Mouse (Mus musculus): ENCODE results near the gene Sinhcaf.
"Not testable (repeated sequence)": the region's sequence is repeated elsewhere in the genome, so short reads cannot be mapped to it uniquely, and the experiment has no call there.

Gene Sinhcaf

GRCm38 (mm10) chr6:148945509-148946408 lies 508 bp downstream of the Sinhcaf start:
- no peak for DNase-seq (ENCODE audit: low read depth, low spot score)

GRCm38 (mm10) chr6:148944767-148945508 lies 1.3 kb downstream of the Sinhcaf start:
- DNase-seq (ENCODE audit: low read depth, low spot score) = no peak

DNA sequence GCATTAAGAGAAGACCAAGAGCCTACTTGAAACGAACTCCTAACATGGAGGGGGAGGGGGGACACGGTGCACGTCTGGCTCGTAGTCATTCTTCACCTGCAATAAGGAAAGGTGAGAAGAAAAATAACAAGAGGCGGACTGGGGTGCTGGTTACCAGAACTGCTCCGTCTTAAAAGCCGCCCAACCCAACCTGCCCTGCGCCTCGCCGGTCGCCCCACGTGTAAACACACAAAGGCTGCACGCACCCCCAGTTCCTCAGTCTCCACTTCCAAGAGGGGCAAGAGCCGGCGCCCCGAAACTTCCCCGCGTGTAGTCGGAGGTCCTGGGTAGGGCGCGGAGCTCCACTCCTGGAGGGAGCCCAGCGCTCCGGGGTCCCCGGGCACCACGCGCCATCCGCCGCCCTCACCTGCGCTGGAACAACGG lies 1.9 kb downstream of the Sinhcaf start:
- DNase-seq (ENCODE audit: low read depth, low spot score) = no peak

DNA sequence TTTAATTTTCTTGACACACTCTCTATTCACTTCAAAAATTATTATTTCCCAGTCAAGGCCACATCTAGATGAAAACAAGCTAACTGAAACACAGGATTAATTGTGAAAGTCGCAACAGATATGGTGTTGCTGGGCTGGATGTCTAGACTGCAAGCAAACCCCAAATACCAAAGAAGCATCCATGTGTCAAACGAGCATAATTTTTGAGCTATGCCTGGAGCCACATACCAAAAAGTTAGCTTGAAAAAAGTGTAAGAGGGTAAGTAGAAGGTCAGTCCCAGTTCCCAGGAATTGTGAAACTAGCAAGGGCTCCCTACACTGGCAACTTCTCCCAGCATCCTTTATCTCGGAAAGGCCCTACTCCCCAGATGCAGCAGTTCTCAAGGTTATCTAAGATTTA lies 2.6 kb downstream of the Sinhcaf start:
- DNase-seq (ENCODE audit: low read depth, low spot score) = no peak

- DNase-seq (ENCODE audit: low read depth, low spot score) = no peak
Observed at GRCm38 (mm10) chr6:148942406-148942805, 3.9 kb downstream of the Sinhcaf start.

GRCm38 (mm10) chr6:148941880-148942279 lies 4.4 kb downstream of the Sinhcaf start:
- no peak for DNase-seq (ENCODE audit: low read depth, low spot score)

- not testable (repeated sequence) for DNase-seq (ENCODE audit: low read depth, low spot score)
Observed at GRCm38 (mm10) chr6:148940383-148940782, 5.9 kb downstream of the Sinhcaf start.

DNA sequence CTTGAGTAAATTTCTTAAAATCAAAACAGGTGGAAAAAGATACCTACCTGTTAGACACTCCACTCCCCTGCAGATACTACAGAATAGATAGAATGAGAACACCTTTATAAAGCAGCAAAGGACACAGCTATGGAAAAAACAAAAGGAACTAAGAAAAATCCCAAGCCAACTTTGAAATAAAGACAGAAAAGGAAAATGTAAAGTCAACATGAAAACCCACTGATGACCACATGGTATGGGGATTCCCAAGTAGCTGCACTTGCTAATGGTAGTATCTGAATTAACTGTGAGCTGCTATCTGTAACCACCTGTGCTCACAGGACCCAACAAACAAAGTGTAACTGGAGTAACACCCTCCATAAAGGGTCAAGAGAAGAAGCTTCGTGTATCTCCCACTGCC lies 8.6 kb downstream of the Sinhcaf start:
- no peak for DNase-seq (ENCODE audit: low read depth, low spot score)

- DNase-seq (ENCODE audit: low read depth, low spot score) = no peak
Observed at GRCm38 (mm10) chr6:148934961-148935590, 11.2 kb downstream of the Sinhcaf start.

DNA sequence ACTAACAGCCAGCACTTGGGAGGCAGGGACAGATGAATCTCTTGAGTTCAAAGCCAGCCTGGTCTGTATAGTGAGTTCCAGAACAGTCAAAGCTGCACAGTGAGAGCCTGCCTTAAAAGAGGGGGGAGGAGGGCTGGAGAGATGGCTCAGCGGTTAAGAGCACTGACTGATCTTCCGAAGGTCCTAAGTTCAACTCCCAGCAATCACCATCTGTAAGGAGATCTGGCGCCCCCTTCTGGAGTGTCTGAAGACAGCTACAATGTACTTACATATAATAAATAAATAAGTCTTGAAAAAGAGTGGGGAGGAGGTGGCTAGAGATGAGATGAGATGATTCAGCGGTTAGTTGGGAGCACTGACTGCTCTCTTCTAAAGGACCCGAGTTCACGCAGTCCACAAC lies 15.0 kb downstream of the Sinhcaf start:
- DNase-seq (ENCODE audit: low read depth, low spot score) = no peak

DNA sequence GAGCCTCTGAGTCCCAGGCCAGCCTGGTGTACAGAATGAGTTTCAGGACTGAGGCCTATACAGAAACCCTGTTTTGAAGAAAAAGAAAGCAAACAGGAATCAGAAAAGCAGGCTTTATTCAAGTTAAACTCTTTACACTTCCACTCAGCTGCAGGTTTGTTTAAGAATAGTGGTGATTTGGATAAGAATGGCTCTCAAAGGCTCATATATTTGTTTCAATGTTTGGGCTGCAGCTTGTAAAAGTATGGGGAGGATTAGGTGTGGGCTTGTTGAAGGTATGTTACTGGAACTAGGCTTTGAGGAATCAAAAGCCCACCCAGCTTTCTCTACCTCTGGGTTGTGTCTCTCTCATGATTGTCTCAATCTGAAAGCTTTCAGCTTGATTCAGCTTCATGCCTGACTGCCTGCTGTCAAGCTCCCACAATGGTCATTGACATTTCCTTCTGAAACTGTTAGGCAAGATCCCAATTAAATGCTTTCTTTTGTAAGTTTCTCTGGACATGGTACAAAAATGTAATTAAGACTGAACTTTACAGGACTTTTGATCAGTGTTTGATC lies 27.3 kb downstream of the Sinhcaf start:
- DNase-seq (ENCODE audit: low read depth, low spot score) = no peak

GRCm38 (mm10) chr6:148917672-148918071 lies 28.6 kb downstream of the Sinhcaf start:
- no peak for DNase-seq (ENCODE audit: low read depth, low spot score)

DNA sequence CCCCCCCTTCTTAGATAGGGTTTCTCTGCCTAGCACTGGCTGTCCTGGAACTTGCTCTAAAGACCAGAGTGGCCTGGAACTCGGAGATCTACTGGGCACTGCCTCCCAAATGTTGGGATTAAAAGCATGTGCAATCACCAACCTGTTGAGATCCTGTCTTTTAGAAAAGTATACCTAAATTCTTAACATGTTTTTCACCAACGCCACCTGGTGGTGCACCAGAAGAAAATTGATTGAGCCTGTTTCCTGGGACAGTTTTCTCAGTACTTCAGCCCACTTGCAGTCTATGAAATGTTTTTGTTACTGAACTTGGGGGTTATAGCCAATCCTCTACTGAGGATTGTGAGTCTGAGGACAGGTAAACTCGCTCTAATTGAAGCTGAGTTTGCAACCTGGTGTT lies 29.4 kb downstream of the Sinhcaf start:
- no peak for DNase-seq (ENCODE audit: low read depth, low spot score)

GRCm38 (mm10) chr6:148913938-148914337 lies 32.3 kb downstream of the Sinhcaf start:
- DNase-seq (ENCODE audit: low read depth, low spot score) = no peak

DNA sequence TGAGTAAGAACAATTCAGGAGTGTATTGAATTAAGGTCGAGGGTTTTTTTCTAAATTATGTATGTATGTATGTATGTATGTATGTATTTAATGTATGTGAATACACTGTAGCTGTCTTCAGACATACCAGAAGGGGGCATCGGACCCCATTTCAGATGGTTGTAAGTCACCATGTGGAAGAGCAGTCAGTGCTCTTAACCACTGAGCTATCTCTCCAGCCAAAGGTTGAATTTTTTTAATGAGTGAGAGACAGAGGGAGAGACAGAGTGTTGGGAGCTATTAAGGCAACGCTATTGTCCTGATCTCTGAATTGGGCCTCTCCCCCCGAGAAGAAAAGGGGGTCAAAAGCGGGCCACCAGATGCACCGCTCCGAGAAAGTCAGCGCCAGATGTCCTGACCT lies 34.4 kb downstream of the Sinhcaf start:
- DNase-seq (ENCODE audit: low read depth, low spot score) = not testable (repeated sequence)

DNA sequence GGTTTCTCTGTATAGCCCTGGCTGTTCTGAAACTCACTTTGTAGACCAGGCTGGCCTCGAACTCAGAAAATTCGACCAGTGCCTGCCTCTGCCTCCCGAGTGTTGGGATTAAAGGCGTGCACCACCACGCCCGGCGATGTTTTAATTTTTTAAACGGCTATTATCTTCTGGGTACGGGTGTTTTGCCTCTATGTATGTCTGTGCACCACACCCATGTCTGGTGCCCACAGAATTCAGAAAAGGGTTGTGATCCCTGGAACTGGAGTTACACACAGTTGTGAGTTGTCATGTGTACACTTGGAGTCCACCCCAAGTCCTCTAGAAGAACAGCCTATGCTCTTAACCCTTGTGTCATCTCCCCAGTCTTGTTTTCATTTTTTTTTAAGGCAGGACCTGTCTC lies 39.3 kb downstream of the Sinhcaf start:
- DNase-seq (ENCODE audit: low read depth, low spot score) = no peak

- no peak for DNase-seq (ENCODE audit: low read depth, low spot score)
Observed at GRCm38 (mm10) chr6:148902728-148903127, 43.5 kb downstream of the Sinhcaf start.

- no peak for DNase-seq (ENCODE audit: low read depth, low spot score)
Observed at GRCm38 (mm10) chr6:148896507-148896851, 49.8 kb downstream of the Sinhcaf start.

DNA sequence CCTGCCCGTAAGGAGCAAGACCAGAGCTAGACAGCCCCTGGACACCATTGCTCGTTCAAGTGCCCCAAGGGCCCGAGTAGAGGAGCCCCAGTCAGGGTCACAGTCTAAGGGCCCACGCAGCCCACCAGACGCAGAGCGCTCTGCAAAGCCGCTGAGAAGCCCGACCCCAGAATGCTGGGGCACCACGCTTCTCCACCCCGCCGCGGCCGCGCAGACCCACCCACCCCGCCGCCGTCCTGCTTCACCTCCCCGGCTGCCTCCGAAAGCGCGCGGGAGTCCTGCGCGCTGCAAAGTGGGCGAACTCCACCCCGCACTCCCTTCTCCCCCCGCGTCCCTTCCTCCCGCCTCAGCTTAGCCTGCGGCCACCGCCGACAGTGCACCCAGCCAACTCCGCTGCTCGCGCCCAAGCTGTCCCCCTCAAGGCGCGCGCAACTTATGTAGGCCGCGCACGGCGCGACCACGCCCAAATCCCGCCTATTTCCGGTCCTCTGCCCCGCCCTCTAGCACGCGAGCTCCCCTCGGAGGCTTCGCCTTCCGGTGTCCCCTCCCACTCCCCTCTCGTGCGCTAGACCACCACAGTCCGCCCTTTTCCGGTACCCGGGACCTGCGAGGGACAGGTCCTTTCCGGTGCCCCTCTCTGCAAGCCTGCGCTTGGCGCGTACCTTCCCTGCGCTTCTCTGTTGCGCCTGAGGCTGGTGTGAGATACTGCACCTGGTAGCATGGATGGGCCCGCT lies 50.3 kb downstream of the Sinhcaf start, which contains the start of gene Caprin2:
TSS of gene Caprin2 (minus strand) at position 465 of the 734 bp plus-strand sequence.
- peak; percentile 95 for DNase-seq (ENCODE audit: low read depth, low spot score)

GRCm38 (mm10) chr6:148894888-148895772 lies 51.1 kb downstream of the Sinhcaf start:
- DNase-seq (ENCODE audit: low read depth, low spot score) = no peak
